Mouse (Mus musculus) heart, postnatal 0 days (tissue): Measurements from ENCODE around the gene Adad1. TPM values are rescaled to one million over a fixed set of nuclear protein-coding genes. Genes with fewer than 3 reads are reported as not detected.

Experiments
- ATAC-seq: fragments of 200-750 bp; cut with Nextera tagmentation; 2 replicates; pipeline ENCODE4 v1.8.0; 2017; ENCODE audit warnings: low read depth, moderate number of reproducible peaks, moderate library complexity; ENCODE audit not compliant: insufficient read depth
- DNase-seq: peaks from one replicate; pipeline ENCODE4 v3.0.0-alpha.2; 2016; ENCODE audit warnings: low spot score
- H3K27ac ChIP-seq: fragments of 300-500 bp; sonication (generic); 2 replicates; pipeline ENCODE4 v1.5.1; 2014; ENCODE audit warnings: low read depth, mild to moderate bottlenecking
- H3K27me3 ChIP-seq: fragments of 300-500 bp; sonication (generic); 2 replicates; pipeline ENCODE4 v1.6.1; 2014; ENCODE audit warnings: low read length, mixed read lengths; ENCODE audit not compliant: control insufficient read depth, insufficient read depth
- H3K36me3 ChIP-seq: fragments of 300-500 bp; sonication (generic); replicated peaks from 2 replicates; pipeline ENCODE4 v1.6.1; 2014; ENCODE audit warnings: low read length, mixed read lengths; ENCODE audit not compliant: control insufficient read depth, insufficient read depth
- H3K4me1 ChIP-seq: fragments of 300-500 bp; sonication (generic); 2 replicates; pipeline ENCODE4 v1.6.1; 2014; ENCODE audit warnings: antibody characterized with exemption; ENCODE audit not compliant: control insufficient read depth, insufficient read depth
- H3K4me2 ChIP-seq: fragments of 300-500 bp; sonication (generic); 2 replicates; pipeline ENCODE4 v1.6.1; 2014; ENCODE audit warnings: low read depth, mild to moderate bottlenecking, low read length, moderate library complexity
- H3K4me3 ChIP-seq: fragments of 300-500 bp; sonication (generic); 2 replicates; pipeline ENCODE4 v1.5.1; 2014; ENCODE audit warnings: low read depth, low read length
- H3K9ac ChIP-seq: fragments of 300-500 bp; sonication (generic); replicated peaks from 2 replicates; pipeline ENCODE4 v1.6.1; 2014; ENCODE audit warnings: low read depth, low read length, mixed read lengths
- H3K9me3 ChIP-seq: fragments of 300-500 bp; sonication (generic); replicated peaks from 2 replicates; pipeline ENCODE4 v1.6.1; 2016; ENCODE audit warnings: low read length; ENCODE audit not compliant: control insufficient read depth
- CTCF ChIP-seq: IDR thresholded peaks from 2 replicates; pipeline ENCODE4 v1.5.1; 2016; ENCODE audit warnings: antibody characterized with exemption, control low read depth, low read depth
- EP300 ChIP-seq: IDR thresholded peaks from 2 replicates; pipeline ENCODE4 v1.6.1; 2016; ENCODE audit warnings: antibody characterized with exemption, low read depth
- WGBS: fragments of 180-500 bp; shearing (Covaris S2); extraction: QIAGEN DNeasy Blood & Tissue Kit; methylation state at CpG from one replicate; pipeline ENCODE4 v1.1.7; 2014; 5-methylcytosine and 5-hydroxymethylcytosine counted together
- polyA plus RNA-seq: library from polyadenylated mRNA; unstranded; fragments of >200 nt; fragmentation: Nextera tagmentation; extraction: Ambion mirVana; gene quantifications from 2 replicates; pipeline ENCODE4 v1.2.1, GENCODE M21; 2015
- total RNA-seq: library from RNA; depleted of rRNA; stranded (reverse); fragments of >200 nt; gene quantifications from 2 replicates; pipeline ENCODE4 v1.2.3, GENCODE M21; 2014; ENCODE audit warnings: low replicate concordance

Gene Adad1
- total and polyA plus RNA-seq, 2 experiments from 2014 or later, result 0.08 TPM; not detected in 1

- Histone ChIP-seq H3K9ac (no peak overlapping the region), H3K27ac (no peak overlapping the region), H3K9me3 (no peaks in the 10 kb centered on the region), H3K4me3 (no peak overlapping the region), H3K27me3 (no peaks in the 10 kb centered on the region), H3K36me3 (no peaks in the 10 kb centered on the region), H3K4me2 (no peak overlapping the region), H3K4me1 (peaks cover 4% of the 10 kb centered on the region; the same call in 1 of the 2 replicates)
- TF ChIP-seq EP300, result no peak
- no peak for TF ChIP-seq CTCF
- ATAC-seq (no peak), DNase-seq (no peak)
- WGBS, result 73% methylated on average over 10 of the region's 10 CpGs
These were observed 88.9 kb downstream of the Adad1 start for GRCm38 (mm10) chr3:37152274-37152673.

DNA sequence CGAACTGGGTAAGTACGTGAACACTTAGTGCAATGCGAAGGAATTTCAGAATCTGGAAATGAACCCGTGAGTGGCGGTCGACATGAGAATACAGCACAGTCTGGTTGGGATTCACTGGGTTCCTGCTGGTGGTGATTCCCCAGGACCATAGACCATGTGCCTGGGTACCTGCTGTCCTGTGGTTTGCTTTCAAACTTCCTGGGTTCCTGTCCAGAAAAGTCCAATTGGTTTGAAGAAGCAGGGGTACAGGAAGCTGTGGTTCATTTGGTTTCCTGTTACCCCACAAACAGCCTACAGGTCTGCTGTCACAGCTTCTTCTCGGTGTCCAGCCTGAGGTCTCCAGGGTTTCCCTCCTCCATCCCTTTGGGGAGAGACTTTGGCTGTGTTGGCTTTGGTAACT lies 89.7 kb downstream of the Adad1 start:
- Histone ChIP-seq H3K27ac (no peak overlapping the region), H3K9me3 (no peaks in the 10 kb centered on the region), H3K36me3 (no peaks in the 10 kb centered on the region), H3K4me3 (no peak overlapping the region), H3K9ac (no peak overlapping the region), H3K4me2 (no peak overlapping the region), H3K27me3 (no peaks in the 10 kb centered on the region), H3K4me1 (peaks cover 4% of the 10 kb centered on the region; the same call in 1 of the 2 replicates)
- TF ChIP-seq CTCF, result no peak
- no peak for TF ChIP-seq EP300
- DNase-seq (no peak), ATAC-seq (no peak)
- WGBS, result 75% methylated on average over 7 of the region's 7 CpGs

DNA sequence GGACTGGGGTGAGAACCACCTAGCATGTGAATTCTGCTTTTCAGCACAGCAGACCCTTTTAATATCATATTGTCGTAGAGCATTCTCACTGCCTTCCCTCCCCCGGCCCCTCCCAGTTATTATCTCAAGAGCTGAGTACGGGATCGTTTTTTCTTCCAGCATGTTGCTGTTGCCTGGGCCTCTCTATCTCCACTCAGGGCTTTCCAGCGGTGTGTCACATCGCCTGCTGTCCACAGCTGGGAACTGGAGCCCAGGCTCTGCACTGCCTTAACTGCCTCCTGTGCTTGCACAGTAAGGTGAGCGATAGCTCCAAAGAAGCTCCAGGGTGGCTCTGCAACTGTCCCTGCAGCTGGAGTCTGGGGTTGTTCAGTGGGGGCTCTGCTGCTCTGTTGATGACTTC lies 91.1 kb downstream of the Adad1 start:
- TF ChIP-seq CTCF (peak; percentile 12; the same call in 1 of the 2 replicates), EP300 (no peak)
- WGBS, result 22% methylated on average over 7 of the region's 7 CpGs
- ATAC-seq, result 0 out of 2 replicates have a peak, but pooled peaks have one; percentile 41

GRCm38 (mm10) chr3:37157082-37157481 lies 93.8 kb downstream of the Adad1 start:
- Histone ChIP-seq H3K36me3 (no peaks in the 10 kb centered on the region), H3K9ac (no peak overlapping the region), H3K4me3 (no peak overlapping the region), H3K27me3 (no peaks in the 10 kb centered on the region), H3K9me3 (no peaks in the 10 kb centered on the region), H3K4me2 (no peak overlapping the region), H3K4me1 (peaks cover 4% of the 10 kb centered on the region; the same call in 1 of the 2 replicates), H3K27ac (no peak overlapping the region)
- TF ChIP-seq CTCF (no peak), EP300 (no peak)
- 46% methylated on average over 8 of the region's 8 CpGs for WGBS
- DNase-seq (no peak), ATAC-seq (no peak)

More for the DNA sequence above, 91.1 kb downstream of the Adad1 start:
- Histone ChIP-seq H3K36me3 (no peaks in the 10 kb centered on the region), H3K4me2 (no peak overlapping the region), H3K9ac (no peak overlapping the region), H3K27ac (no peak overlapping the region), H3K4me3 (no peak overlapping the region), H3K9me3 (no peaks in the 10 kb centered on the region), H3K4me1 (peaks cover 4% of the 10 kb centered on the region; the same call in 1 of the 2 replicates), H3K27me3 (no peaks in the 10 kb centered on the region)
- DNase-seq, result no peak

GRCm38 (mm10) chr3:37158246-37158645 lies 94.9 kb downstream of the Adad1 start:
- H3K4me3 ChIP-seq, result no peak overlapping the region
- WGBS, result 81% methylated on average over 3 of the region's 3 CpGs

GRCm38 (mm10) chr3:37161096-37161495 lies 97.8 kb downstream of the Adad1 start:
- Histone ChIP-seq H3K36me3 (no peaks in the 10 kb centered on the region), H3K4me2 (no peak overlapping the region), H3K27ac (no peak overlapping the region), H3K9ac (no peak overlapping the region), H3K27me3 (no peaks in the 10 kb centered on the region), H3K4me1 (no peaks in the 10 kb centered on the region), H3K9me3 (no peaks in the 10 kb centered on the region), H3K4me3 (no peak overlapping the region)
- TF ChIP-seq EP300 (no peak), CTCF (no peak)
- ATAC-seq, result no peak
- DNase-seq, result no peak
- WGBS, result 83% methylated on average over 4 of the region's 4 CpGs

More at GRCm38 (mm10) chr3:37158246-37158645, 94.9 kb downstream of the Adad1 start:
- Histone ChIP-seq H3K27me3 (no peaks in the 10 kb centered on the region), H3K27ac (no peak overlapping the region), H3K9ac (no peak overlapping the region), H3K36me3 (no peaks in the 10 kb centered on the region), H3K4me1 (peaks cover 4% of the 10 kb centered on the region; the same call in 1 of the 2 replicates), H3K9me3 (no peaks in the 10 kb centered on the region), H3K4me2 (no peak overlapping the region)
- no peak for TF ChIP-seq CTCF
- no peak for TF ChIP-seq EP300
- ATAC-seq (no peak), DNase-seq (no peak)
